Mouse (Mus musculus): ENCODE measurements around the gene Ano6. TPM values are rescaled to one million over a fixed set of nuclear protein-coding genes. Genes with fewer than 3 reads are reported as not detected.

The Ano6 gene
- polyA plus RNA-seq, 1 experiment from 2014 or later: 7.8 TPM

DNA sequence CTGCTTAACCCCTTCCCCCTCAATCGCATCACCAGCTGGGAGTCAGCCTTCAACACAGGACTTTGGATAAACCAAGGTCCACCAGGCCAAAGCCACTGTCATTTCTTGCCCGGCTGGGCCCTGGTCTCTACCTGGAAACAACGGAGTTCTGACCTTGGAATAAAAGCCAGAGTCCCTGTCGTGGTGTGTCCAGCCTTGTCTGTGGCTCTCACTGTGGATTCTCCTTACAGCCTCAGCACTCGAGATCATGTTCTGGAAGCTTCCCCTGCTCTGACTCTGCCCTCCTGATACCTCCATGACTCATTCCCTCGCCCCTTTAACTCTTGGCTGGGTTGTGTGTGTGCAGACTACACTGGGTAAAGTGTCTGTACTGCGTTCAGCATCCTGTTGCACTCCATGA, 180.0 kb downstream of the Ano6 start:
- no peak overlapping the region for H3K4me2 ChIP-seq
- peaks cover 11% of the 10 kb centered on the region for H3K36me3 ChIP-seq
- no peak overlapping the region for H3K9ac ChIP-seq
- no peak overlapping the region for H3K4me3 ChIP-seq (replicated peaks)
- DNase-seq: no peak
- no peak for ATAC-seq (ENCODE audit: low read depth)
- no peaks in the 10 kb centered on the region for H3K4me1 ChIP-seq (replicated peaks)
- 78% methylated on average over 7 of the region's 7 CpGs for WGBS (ENCODE audit: insufficient replicate concordance)
- no peaks in the 10 kb centered on the region for H3K9me3 ChIP-seq (replicated peaks)
- no peak overlapping the region for H3K27ac ChIP-seq
- no peaks in the 10 kb centered on the region for H3K27me3 ChIP-seq

DNA sequence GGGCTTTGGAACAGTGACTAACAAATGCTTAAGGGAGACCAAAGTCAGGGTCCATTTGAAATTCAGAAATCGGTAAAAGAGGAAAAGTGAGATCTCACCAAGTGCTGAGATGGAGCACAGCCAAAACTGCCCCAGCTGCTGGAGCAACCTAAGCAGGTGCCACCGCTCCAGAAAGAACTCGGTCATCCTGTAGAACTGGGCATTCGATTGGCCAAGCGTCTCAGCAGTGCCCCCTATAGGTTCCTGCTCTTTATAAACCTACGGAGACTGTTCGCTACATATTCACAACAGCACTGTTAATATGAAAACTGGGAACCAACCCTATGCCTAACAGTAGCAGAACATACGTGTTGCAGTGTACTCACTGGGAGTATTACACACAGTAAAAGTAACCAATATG, 180.7 kb downstream of the Ano6 start:
- Histone ChIP-seq H3K27me3 (no peaks in the 10 kb centered on the region), H3K27ac (no peak overlapping the region), H3K9me3 (replicated peaks) (no peaks in the 10 kb centered on the region), H3K4me2 (no peak overlapping the region), H3K4me1 (replicated peaks) (no peaks in the 10 kb centered on the region), H3K36me3 (peaks cover 11% of the 10 kb centered on the region), H3K4me3 (replicated peaks) (no peak overlapping the region), H3K9ac (no peak overlapping the region)
- no peak for ATAC-seq (ENCODE audit: low read depth)
- no peak for DNase-seq
- WGBS (ENCODE audit: insufficient replicate concordance): 80% methylated on average over 8 of the region's 8 CpGs

DNA sequence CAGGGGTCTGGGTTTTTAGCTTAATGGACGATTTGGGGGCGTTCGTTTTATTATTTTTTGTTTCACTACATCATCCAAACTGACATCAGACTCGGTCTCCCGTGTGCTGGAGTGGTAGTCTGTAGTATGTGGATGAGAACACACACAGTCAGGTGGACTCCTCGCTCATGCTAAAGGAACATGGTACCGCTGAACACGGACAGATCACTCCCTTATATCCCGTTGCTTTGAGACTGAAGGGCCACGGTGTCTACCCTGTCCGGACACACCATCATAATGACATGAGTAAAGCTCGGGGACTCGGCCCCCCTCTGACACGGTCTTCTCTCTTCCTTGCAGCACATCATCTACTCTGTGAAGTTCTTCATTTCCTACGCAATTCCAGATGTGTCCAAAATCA, 181.5 kb downstream of the Ano6 start:
- DNase-seq: no peak
- H3K4me1 ChIP-seq (replicated peaks): no peaks in the 10 kb centered on the region
- no peak overlapping the region for H3K27ac ChIP-seq
- no peaks in the 10 kb centered on the region for H3K9me3 ChIP-seq (replicated peaks)
- no peaks in the 10 kb centered on the region for H3K27me3 ChIP-seq
- H3K4me2 ChIP-seq: no peak overlapping the region
- peaks cover 11% of the 10 kb centered on the region for H3K36me3 ChIP-seq
- H3K9ac ChIP-seq: no peak overlapping the region
- H3K4me3 ChIP-seq (replicated peaks): no peak overlapping the region
- WGBS (ENCODE audit: insufficient replicate concordance): 80% methylated on average over 15 of the region's 15 CpGs
- no peak for ATAC-seq (ENCODE audit: low read depth)

GRCm38 (mm10) chr15:95972621-95973020, 182.0 kb downstream of the Ano6 start:
- H3K9ac ChIP-seq: no peak overlapping the region
- no peak overlapping the region for H3K27ac ChIP-seq
- no peaks in the 10 kb centered on the region for H3K4me1 ChIP-seq (replicated peaks)
- WGBS (ENCODE audit: insufficient replicate concordance): 83% methylated on average over 12 of the region's 12 CpGs
- no peaks in the 10 kb centered on the region for H3K9me3 ChIP-seq (replicated peaks)
- DNase-seq (no peak), ATAC-seq (ENCODE audit: low read depth) (no peak)
- H3K36me3 ChIP-seq: peaks cover 7% of the 10 kb centered on the region
- no peak overlapping the region for H3K4me3 ChIP-seq (replicated peaks)
- H3K4me2 ChIP-seq: no peak overlapping the region
- no peaks in the 10 kb centered on the region for H3K27me3 ChIP-seq

DNA sequence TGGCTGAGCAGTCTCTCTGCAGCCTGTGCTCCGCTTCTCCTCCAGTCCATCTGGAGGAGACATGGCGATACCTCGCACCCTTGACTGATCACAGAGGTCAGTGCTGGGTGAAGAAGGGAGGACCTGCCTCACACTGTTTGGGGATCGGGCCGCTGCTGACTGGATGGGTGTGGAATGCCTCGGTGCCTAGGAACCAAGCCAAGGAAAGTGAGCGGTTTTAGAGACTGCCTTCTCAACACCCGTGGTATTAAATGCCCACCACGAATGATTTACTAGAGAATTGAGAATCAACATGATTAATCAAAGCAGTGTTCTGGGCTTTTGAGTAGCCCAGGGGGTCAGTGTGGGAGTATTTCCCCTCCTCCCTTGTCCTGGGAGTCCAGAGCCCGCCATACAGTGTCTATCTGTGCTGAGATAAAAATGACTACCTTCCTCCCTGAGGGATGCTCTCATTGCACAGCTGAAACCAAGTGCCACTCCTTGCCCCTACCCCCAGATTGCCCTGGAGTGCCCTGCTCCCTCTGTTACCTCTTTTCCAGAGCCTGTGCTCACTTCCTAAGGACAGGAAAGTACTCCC, 183.5 kb downstream of the Ano6 start:
- Histone ChIP-seq H3K4me2 (no peak overlapping the region), H3K27ac (no peak overlapping the region), H3K9me3 (replicated peaks) (no peaks in the 10 kb centered on the region), H3K9ac (no peak overlapping the region), H3K36me3 (peaks cover 7% of the 10 kb centered on the region), H3K27me3 (no peaks in the 10 kb centered on the region), H3K4me1 (replicated peaks) (no peaks in the 10 kb centered on the region), H3K4me3 (replicated peaks) (no peak overlapping the region)
- DNase-seq (no peak), ATAC-seq (ENCODE audit: low read depth) (no peak)
- 76% methylated on average over 10 of the region's 10 CpGs for WGBS (ENCODE audit: insufficient replicate concordance)

DNA sequence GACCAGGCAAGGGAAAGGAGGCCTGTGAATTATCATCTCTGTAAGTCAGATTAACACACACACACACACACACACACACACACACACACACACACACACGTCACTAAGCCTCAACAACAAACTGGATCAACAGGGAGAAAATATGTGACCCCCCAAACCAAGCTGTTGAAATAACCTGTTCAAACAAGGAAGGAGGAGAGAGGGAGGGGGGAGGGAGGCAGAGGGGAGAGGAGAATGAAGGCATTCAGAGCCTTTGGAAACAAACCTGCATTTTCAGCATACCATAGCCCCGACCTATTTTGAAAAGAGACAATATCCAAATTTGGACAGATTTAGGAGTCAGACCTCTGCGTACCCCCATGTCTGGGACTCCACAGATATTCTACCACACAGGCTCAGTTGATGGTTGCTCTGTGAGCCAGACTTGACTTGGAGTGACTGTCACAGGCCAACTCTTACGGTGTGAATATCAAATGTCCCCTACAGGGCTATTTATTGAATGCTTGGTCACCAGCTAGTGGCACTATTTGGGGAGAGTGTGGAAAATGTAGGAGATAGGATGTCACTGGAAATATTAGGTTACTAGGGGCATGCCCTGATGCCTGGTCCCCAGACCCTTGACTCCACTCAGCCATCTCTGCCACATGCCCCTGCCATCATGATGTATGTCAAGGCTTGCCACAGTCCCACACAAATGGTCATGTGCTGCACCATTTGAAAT, 185.7 kb downstream of the Ano6 start:
- WGBS (ENCODE audit: insufficient replicate concordance): 67% methylated on average over 4 of the region's 4 CpGs
- no peaks in the 10 kb centered on the region for H3K4me1 ChIP-seq (replicated peaks)
- H3K9ac ChIP-seq: no peak overlapping the region
- ATAC-seq (ENCODE audit: low read depth) (no peak), DNase-seq (no peak)
- H3K4me2 ChIP-seq: no peak overlapping the region
- no peaks in the 10 kb centered on the region for H3K9me3 ChIP-seq (replicated peaks)
- peaks cover 7% of the 10 kb centered on the region for H3K36me3 ChIP-seq
- H3K27ac ChIP-seq: no peak overlapping the region
- H3K4me3 ChIP-seq (replicated peaks): no peak overlapping the region
- H3K27me3 ChIP-seq: no peaks in the 10 kb centered on the region

DNA sequence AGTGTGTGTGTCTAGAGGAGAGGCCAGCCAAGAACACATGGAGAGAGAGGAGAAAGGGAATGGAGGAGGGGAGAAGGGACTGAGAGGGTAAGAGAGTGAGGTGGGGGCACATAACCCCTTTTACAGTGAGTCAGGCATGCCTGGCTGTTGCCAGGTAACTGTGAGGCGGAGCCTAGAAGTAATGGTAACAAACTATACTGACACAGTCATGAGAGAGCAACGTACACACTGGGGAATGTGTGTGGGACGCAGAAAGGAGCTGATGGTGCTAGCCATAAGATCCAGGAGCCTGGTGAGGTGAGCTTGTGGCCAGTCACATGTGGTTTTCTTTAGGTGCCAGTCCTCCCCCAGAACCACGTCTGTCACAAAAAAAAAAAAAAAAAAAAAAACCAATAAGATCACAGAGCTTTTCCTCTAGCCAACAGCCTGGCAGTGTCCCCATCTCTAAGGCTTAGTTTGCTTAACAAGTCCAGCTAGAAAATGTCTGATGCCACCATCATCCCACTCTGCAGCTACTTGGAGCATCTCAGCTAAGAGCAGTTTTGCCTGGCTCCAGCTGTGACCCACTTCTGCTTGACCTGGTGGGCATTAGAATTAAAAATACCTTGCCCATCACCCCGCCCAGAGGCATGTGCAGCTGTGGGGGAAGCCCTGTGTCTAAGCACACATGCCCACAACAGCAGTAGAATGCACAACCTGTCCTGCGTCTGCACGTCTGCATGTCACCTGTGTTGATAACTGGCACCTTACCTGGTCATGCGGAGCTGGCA, 186.7 kb downstream of the Ano6 start:
- WGBS (ENCODE audit: insufficient replicate concordance): 56% methylated on average over 8 of the region's 8 CpGs
- no peak overlapping the region for H3K4me3 ChIP-seq (replicated peaks)
- peak; percentile 23; the same call in 1 of the 2 replicates for ATAC-seq (ENCODE audit: low read depth)

GRCm38 (mm10) chr15:95977939-95978252, 187.3 kb downstream of the Ano6 start:
- ATAC-seq (ENCODE audit: low read depth) (peak; percentile 50; the same call in 1 of the 2 replicates), DNase-seq (no peak)
- H3K27ac ChIP-seq: no peak overlapping the region
- H3K4me1 ChIP-seq (replicated peaks): no peaks in the 10 kb centered on the region
- no peak overlapping the region for H3K9ac ChIP-seq
- H3K4me2 ChIP-seq: no peak overlapping the region
- 44% methylated on average over 3 of the region's 3 CpGs for WGBS (ENCODE audit: insufficient replicate concordance)
- H3K9me3 ChIP-seq (replicated peaks): no peaks in the 10 kb centered on the region
- H3K36me3 ChIP-seq: peaks cover 3% of the 10 kb centered on the region; the same call in 1 of the 2 replicates
- H3K4me3 ChIP-seq (replicated peaks): no peak overlapping the region
- H3K27me3 ChIP-seq: no peaks in the 10 kb centered on the region

More for the DNA sequence above, 186.7 kb downstream of the Ano6 start:
- no peaks in the 10 kb centered on the region for H3K4me1 ChIP-seq (replicated peaks)
- no peak overlapping the region for H3K27ac ChIP-seq
- no peaks in the 10 kb centered on the region for H3K9me3 ChIP-seq (replicated peaks)
- peaks cover 7% of the 10 kb centered on the region for H3K36me3 ChIP-seq
- H3K4me2 ChIP-seq: no peak overlapping the region
- H3K27me3 ChIP-seq: no peaks in the 10 kb centered on the region
- DNase-seq: no peak
- H3K9ac ChIP-seq: no peak overlapping the region

GRCm38 (mm10) chr15:95980641-95981040, 190.0 kb downstream of the Ano6 start:
- 55% methylated on average over 5 of the region's 5 CpGs for WGBS (ENCODE audit: insufficient replicate concordance)
- Histone ChIP-seq H3K4me2 (no peak overlapping the region), H3K36me3 (no peaks in the 10 kb centered on the region), H3K27me3 (no peaks in the 10 kb centered on the region), H3K27ac (no peak overlapping the region), H3K4me3 (replicated peaks) (no peak overlapping the region), H3K9ac (no peak overlapping the region), H3K9me3 (replicated peaks) (no peaks in the 10 kb centered on the region), H3K4me1 (replicated peaks) (no peaks in the 10 kb centered on the region)
- DNase-seq: no peak
- no peak for ATAC-seq (ENCODE audit: low read depth)

DNA sequence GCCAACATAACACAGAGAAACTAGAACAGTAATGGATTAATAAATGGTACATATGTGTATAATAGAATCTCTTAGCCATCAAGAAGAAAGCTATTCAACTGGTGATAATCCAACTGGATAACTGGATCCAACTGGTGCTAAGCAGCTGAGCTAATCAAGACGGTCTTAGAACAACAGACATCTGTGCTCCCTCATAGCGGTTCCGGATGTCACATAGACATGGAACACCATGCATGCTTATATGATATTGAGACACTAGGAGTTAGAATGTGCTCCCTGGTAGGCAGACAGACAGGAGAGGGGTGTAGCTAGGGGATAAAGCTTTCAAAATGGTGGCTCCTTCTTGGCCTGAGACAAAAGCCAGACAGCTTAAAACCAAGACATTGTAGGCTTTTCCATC, 197.3 kb downstream of the Ano6 start:
- H3K27me3 ChIP-seq: no peaks in the 10 kb centered on the region
- H3K4me2 ChIP-seq: no peak overlapping the region
- 0 out of 2 replicates have a peak, but pooled peaks cover 12% of the 10 kb centered on the region for H3K9me3 ChIP-seq (replicated peaks)
- no peak overlapping the region for H3K4me3 ChIP-seq (replicated peaks)
- H3K27ac ChIP-seq: no peak overlapping the region
- no peaks in the 10 kb centered on the region for H3K4me1 ChIP-seq (replicated peaks)
- DNase-seq (no peak), ATAC-seq (ENCODE audit: low read depth) (no peak)
- H3K9ac ChIP-seq: no peak overlapping the region
- WGBS (ENCODE audit: insufficient replicate concordance): 85% methylated on average over 3 of the region's 3 CpGs
- H3K36me3 ChIP-seq: no peaks in the 10 kb centered on the region

- 60% methylated on average over 9 of the region's 9 CpGs for WGBS (ENCODE audit: insufficient replicate concordance)
- DNase-seq: no peak
- no peaks in the 10 kb centered on the region for H3K4me1 ChIP-seq (replicated peaks)
- H3K4me2 ChIP-seq: no peak overlapping the region
- H3K27ac ChIP-seq: no peak overlapping the region
- no peaks in the 10 kb centered on the region for H3K27me3 ChIP-seq
- 0 out of 2 replicates have a peak, but pooled peaks cover 12% of the 10 kb centered on the region for H3K9me3 ChIP-seq (replicated peaks)
- no peak overlapping the region for H3K4me3 ChIP-seq (replicated peaks)
- H3K9ac ChIP-seq: no peak overlapping the region
- ATAC-seq (ENCODE audit: low read depth): no peak
- H3K36me3 ChIP-seq: no peaks in the 10 kb centered on the region
Observed at GRCm38 (mm10) chr15:95989496-95990124, 199.0 kb downstream of the Ano6 start.

All from liver, embryonic 13.5 days (tissue).